Mouse (Mus musculus) testis, adult 2 months (tissue): ENCODE data around the gene Hirip3. TPM values are rescaled to one million over a fixed set of nuclear protein-coding genes. Genes with fewer than 3 reads are reported as not detected.

Source experiments
- H3K27ac ChIP-seq: fragments of 200-500 bp; 2 replicates; pipeline ENCODE4 v1.5.1; 2012; ENCODE audit warnings: low read depth, low read length; ENCODE audit not compliant: control insufficient read depth, insufficient read depth
- H3K27me3 ChIP-seq: fragments of 200-500 bp; 2 replicates; pipeline ENCODE4 v1.6.1; 2012; ENCODE audit warnings: mild to moderate bottlenecking, low read length, moderate library complexity; ENCODE audit not compliant: control insufficient read depth, insufficient read depth
- H3K36me3 ChIP-seq: fragments of 200-500 bp; 2 replicates; pipeline ENCODE4 v1.6.1; 2012; ENCODE audit warnings: mild to moderate bottlenecking, low read length; ENCODE audit not compliant: control insufficient read depth, insufficient read depth
- H3K4me1 ChIP-seq: fragments of 200-500 bp; 2 replicates; pipeline ENCODE4 v1.6.1; 2012; ENCODE audit warnings: low read length; ENCODE audit not compliant: control insufficient read depth, insufficient read depth
- H3K4me3 ChIP-seq: fragments of 200-500 bp; 2 replicates; pipeline ENCODE4 v1.5.1; 2012; ENCODE audit warnings: low read depth, mild to moderate bottlenecking, low read length, moderate library complexity, mixed read lengths; ENCODE audit not compliant: control insufficient read depth
- CTCF ChIP-seq: fragments of 200-500 bp; IDR thresholded peaks from 2 replicates; pipeline ENCODE4 v1.5.1; 2012; ENCODE audit warnings: low read depth, mild to moderate bottlenecking, inconsistent platforms, low read length, moderate library complexity; ENCODE audit not compliant: control insufficient read depth, insufficient read depth, insufficient replicate concordance
- POLR2A ChIP-seq: fragments of 200-500 bp; IDR thresholded peaks from 2 replicates; pipeline ENCODE4 v1.6.1; 2012; ENCODE audit warnings: low read depth, mild to moderate bottlenecking, inconsistent platforms, low read length, moderate library complexity; ENCODE audit not compliant: control insufficient read depth
- polyA plus RNA-seq: library from polyadenylated mRNA; depleted of rRNA; stranded (reverse); fragments of >200 nt; gene quantifications from 2 replicates; pipeline ENCODE4 v1.2.3, GENCODE M21; 2012

Hirip3 gene
- polyA plus RNA-seq, 1 experiment: 77.1 TPM

DNA sequence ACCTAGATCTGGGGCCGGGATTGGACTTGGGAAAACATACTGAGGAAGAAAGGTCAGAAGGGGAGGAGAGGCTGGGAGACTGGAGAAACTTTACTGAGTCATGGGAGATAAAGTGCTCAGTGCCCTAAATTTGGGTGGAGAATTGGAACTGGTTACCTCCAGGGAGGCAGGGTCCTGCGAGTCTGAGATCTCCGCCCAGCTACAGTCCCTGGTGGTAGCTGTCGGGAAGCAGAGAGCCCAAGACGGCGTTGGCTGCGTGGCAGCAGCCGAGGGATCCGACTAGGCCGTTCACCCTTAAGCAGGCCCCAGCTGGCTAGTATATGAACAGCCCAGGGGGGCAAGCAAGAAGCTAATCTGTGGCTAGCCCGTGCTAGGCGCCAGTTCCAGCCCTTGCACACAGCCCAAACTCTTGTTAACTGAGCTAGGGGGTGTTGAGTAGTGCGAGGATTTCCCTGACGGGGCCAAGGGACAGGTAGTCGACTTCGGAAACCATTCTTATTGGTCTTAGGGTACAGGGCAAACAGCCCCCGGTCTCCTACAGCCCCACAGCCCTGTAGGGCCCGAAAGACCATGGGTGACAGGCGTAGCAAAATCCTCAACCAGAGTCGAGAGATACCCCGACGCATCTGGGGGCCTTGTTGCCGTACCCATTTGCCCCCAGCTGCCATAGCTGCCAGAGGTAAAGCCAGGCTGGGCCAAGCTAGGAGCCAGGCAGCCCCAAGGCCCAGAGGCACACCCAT is 8.2 kb downstream of the Hirip3 start:
- no peak overlapping the region for H3K27ac ChIP-seq
- H3K4me3 ChIP-seq: no peak overlapping the region
- H3K36me3 ChIP-seq: peaks cover 3% of the 10 kb centered on the region
- TF ChIP-seq CTCF (no peak), POLR2A (no peak)
- no peaks in the 10 kb centered on the region for H3K4me1 ChIP-seq
- no peaks in the 10 kb centered on the region for H3K27me3 ChIP-seq

DNA sequence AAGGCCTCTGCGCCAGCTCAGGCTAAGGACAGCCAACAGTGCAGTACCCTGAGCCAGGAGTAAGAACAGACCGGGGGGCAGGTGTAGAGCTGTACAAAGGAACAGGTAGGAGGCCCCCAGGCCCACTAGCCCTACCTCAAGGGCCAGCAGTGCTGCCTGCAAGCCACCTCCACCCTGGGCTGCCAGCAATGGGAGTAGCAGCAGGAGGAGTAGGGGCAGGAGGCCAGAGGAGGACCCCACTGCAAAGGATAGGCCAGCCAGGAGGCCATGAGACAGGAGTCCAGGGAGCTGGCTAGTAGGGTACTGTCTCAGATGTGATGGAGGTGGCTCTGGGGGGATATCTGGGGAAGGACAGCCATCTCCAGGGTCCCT is 8.7 kb downstream of the Hirip3 start:
- H3K27ac ChIP-seq: no peak overlapping the region
- H3K4me3 ChIP-seq: no peak overlapping the region
- H3K4me1 ChIP-seq: no peaks in the 10 kb centered on the region
- H3K36me3 ChIP-seq: peaks cover 3% of the 10 kb centered on the region
- TF ChIP-seq CTCF: no peak
- no peak for TF ChIP-seq POLR2A
- H3K27me3 ChIP-seq: no peaks in the 10 kb centered on the region

DNA sequence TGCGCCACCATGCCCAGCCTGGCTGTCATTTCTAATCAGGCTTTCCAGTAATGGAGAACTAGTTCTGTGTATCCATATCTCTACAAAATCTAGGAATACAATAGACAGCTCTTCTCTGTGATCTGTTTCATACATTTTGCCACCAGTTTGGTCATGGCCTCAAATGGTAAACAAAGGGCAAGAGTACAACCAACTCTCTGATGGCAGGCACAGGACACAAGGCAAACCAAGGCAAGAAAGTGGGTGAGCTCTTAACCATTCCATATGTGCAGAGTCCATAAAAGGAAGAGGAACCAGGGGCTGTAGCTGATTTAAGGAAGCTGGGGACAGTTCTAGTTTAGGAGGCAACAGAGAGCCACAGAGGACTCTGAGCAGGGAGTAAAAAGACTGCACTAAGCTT is 15.5 kb downstream of the Hirip3 start:
- Histone ChIP-seq H3K4me3 (no peak overlapping the region), H3K36me3 (peaks cover 9% of the 10 kb centered on the region), H3K4me1 (no peaks in the 10 kb centered on the region), H3K27me3 (no peaks in the 10 kb centered on the region), H3K27ac (no peak overlapping the region)
- no peak for TF ChIP-seq POLR2A
- no peak for TF ChIP-seq CTCF

DNA sequence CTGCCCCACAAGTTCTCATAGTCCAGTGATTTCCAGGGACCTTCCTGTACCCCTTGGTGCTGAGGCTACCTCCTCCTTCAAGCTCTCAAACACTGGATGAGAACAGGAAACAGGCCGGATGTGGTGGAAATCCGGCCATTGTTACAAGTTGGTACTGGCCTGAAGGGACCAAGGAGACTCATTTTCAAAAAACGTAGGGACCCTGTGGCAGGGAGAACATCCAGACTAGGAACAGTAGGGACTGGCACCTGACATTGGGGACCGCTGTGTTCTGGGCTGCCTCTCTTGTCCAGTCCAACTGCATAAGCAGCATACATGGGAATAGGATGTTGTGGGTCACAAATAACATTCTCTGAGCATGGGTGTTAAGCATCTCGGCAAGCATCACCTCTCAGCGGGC is 19.3 kb downstream of the Hirip3 start:
- Histone ChIP-seq H3K27ac (no peak overlapping the region), H3K27me3 (no peaks in the 10 kb centered on the region), H3K4me3 (no peak overlapping the region), H3K4me1 (peaks cover 5% of the 10 kb centered on the region; the same call in 1 of the 2 replicates), H3K36me3 (peaks cover 5% of the 10 kb centered on the region)
- no peak for TF ChIP-seq CTCF
- no peak for TF ChIP-seq POLR2A

DNA sequence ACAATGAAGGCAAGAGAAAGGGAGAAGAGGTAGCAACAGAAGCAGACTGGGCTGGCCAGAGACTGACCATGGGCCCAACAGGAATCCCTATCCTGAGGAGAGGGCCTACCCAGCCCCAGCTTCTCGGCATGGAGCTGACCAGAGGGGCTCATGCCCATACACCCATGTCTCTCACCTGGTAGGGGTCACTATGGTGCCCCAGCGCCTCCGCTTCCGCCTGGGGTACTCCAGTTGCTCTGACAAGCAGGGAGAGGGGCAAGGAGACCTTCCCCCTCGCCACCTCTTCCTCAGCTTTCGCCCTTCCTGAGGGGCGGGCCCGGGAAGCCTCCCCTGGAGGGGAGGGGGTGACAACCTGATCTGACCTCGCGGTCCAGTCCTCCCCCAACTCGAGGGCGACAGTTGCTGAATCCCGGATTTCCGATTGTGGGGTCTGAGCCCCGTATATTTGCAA is 22.0 kb downstream of the Hirip3 start:
- H3K36me3 ChIP-seq: peaks cover 1% of the 10 kb centered on the region
- peak overlapping the region; percentile 92 for H3K27ac ChIP-seq
- H3K27me3 ChIP-seq: no peaks in the 10 kb centered on the region
- H3K4me3 ChIP-seq: peak overlapping the region; percentile 91
- TF ChIP-seq CTCF (no peak), POLR2A (no peak)
- peaks cover 5% of the 10 kb centered on the region; the same call in 1 of the 2 replicates for H3K4me1 ChIP-seq

DNA sequence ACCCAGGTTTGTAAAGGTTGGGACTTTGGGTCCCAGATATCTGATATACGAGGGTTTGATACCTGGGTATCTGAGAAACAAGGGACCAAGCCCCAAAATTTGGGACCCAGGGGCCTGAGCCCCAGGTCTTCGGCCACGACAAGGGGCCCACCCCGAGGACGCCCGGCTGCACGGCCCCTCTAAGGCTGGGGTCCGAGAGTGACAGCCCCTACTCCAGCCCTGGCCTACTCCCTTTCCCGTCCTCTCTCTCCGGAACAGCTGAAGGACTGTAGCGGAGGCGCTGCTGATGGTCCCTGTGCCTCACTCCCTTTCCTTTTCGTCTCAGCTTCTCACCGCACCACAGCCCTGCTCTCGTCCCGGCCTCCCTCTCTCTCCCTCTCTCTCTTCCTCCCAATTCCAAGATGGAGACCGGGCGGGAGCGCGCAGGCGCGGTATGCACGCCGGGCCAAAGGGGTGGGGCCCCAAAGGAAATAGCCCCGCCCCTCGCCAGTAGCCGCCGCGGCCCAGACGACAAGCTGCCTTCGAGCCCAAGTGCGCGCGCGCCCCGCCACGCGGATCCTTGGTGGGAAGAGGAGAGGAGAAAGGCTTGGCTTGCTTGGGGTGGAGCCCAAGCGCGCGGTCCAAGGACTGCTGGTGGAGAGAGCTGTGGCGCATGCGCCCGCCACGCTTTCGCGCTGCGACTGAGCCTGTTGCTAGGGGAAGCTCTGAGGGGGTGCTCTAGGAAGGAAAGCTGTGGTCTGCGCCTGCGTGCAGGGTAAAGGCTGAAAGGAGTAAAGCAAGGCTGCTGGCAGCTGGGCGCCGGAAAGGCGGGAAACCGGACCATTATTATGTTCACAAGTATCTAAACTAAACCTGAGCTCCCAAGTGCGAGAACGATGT is 22.8 kb downstream of the Hirip3 start, which contains the start of gene Taok2:
TSS of gene Taok2 (minus strand) at position 418 of the 879 bp plus-strand sequence.
- peak; percentile 33 for TF ChIP-seq POLR2A
- no peak for TF ChIP-seq CTCF
- peak within 1 kb of the TSS; percentile 91 for H3K4me3 ChIP-seq
- H3K36me3 ChIP-seq: no peaks in the 10 kb centered on the region; the same call in 1 of the 2 replicates
- H3K27me3 ChIP-seq: no peaks in the 10 kb centered on the region
- H3K4me1 ChIP-seq: peaks cover 5% of the 10 kb centered on the region; the same call in 1 of the 2 replicates
- peak within 1 kb of the TSS; percentile 92 for H3K27ac ChIP-seq

DNA sequence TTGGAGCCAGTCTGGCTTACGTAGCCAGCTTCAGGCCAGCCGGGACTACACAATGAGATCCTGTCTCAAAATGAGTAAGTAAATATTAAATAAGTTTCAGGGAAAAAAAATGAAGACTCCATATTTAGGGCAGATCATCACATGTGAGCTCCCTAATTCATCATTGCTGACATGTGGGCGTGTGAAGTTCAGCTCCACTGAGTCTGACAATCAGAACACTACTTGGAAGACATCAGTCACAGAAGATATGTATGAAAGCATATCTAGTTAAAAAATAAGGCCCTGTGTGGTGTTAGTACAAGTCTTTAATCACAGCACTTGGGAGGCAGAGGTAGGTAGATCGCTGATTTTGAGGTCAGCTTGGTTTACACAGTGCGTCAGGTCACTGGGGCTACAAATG is 25.5 kb downstream of the Hirip3 start:
- H3K4me3 ChIP-seq: no peak overlapping the region
- peaks cover 5% of the 10 kb centered on the region; the same call in 1 of the 2 replicates for H3K4me1 ChIP-seq
- peaks cover 1% of the 10 kb centered on the region; the same call in 1 of the 2 replicates for H3K36me3 ChIP-seq
- no peaks in the 10 kb centered on the region for H3K27me3 ChIP-seq
- no peak for TF ChIP-seq CTCF
- no peak for TF ChIP-seq POLR2A
- no peak overlapping the region for H3K27ac ChIP-seq
